Mouse (Mus musculus) ES-E14 (cell line): ENCODE data around the gene Rnf186. TPM values are rescaled to one million over a fixed set of nuclear protein-coding genes. Genes with fewer than 3 reads are reported as not detected.
A peak's percentile ranks its signal among the peaks of the same experiment; 100 is the strongest.

Experiments
- DNase-seq: peaks from one replicate; pipeline ENCODE4 v3.0.0-alpha.2; 2013; ENCODE audit warnings: low read depth, low spot score
- H3K27ac ChIP-seq: 2 replicates; pipeline ENCODE4 v1.5.1; 2012; ENCODE audit warnings: low read depth, mild to moderate bottlenecking, low read length, moderate library complexity, mixed read lengths; ENCODE audit not compliant: poor library complexity, insufficient read depth, severe bottlenecking
- H3K36me3 ChIP-seq: 2 replicates; pipeline ENCODE4 v1.6.1; 2012; ENCODE audit warnings: mild to moderate bottlenecking, low read length, moderate library complexity, mixed read lengths; ENCODE audit not compliant: control insufficient read depth, poor library complexity, insufficient read depth, severe bottlenecking
- H3K4me1 ChIP-seq, 2 experiments: fragments of 150-350 bp in 1 of 2; sonication (generic) in 1 of 2; 2 replicates each; pipeline ENCODE4 v1.6.1; 2012; ENCODE audit warnings: low read length in 2 of 2, mild to moderate bottlenecking in 1 of 2, mixed read lengths in 1 of 2; ENCODE audit not compliant: control insufficient read depth in 2 of 2, insufficient read depth in 2 of 2, poor library complexity in 1 of 2
- H3K4me3 ChIP-seq, 2 experiments: fragments of 150-350 bp in 1 of 2; sonication (generic) in 1 of 2; 2 replicates each; pipeline ENCODE4 v1.5.1; 2012; ENCODE audit warnings: low read length in 2 of 2, low read depth in 1 of 2, mild to moderate bottlenecking in 1 of 2, mixed read lengths in 1 of 2; ENCODE audit not compliant: insufficient read depth in 1 of 2, poor library complexity in 1 of 2, severe bottlenecking in 1 of 2
- H3K9ac ChIP-seq: 2 replicates; pipeline ENCODE4 v1.6.1; 2012; ENCODE audit warnings: low read depth, mild to moderate bottlenecking, low read length, mixed read lengths; ENCODE audit not compliant: poor library complexity, insufficient read depth, severe bottlenecking
- H3K9me3 ChIP-seq: fragments of 150-350 bp; sonication (generic); 2 replicates; pipeline ENCODE4 v1.6.1; 2012; ENCODE audit warnings: low read depth, mild to moderate bottlenecking, low read length; ENCODE audit not compliant: control insufficient read depth, insufficient read depth
- CHD2 ChIP-seq: IDR thresholded peaks from 2 replicates; pipeline ENCODE4 v1.6.1; 2014; ENCODE audit warnings: mild to moderate bottlenecking, low read depth, low read length, inconsistent platforms
- HCFC1 ChIP-seq: IDR thresholded peaks from 2 replicates; pipeline ENCODE4 v1.6.1; 2012; ENCODE audit warnings: low read length, inconsistent platforms, borderline replicate concordance; ENCODE audit not compliant: insufficient read depth
- MAFK ChIP-seq: IDR thresholded peaks from 2 replicates; pipeline ENCODE4 v1.6.1; 2014; ENCODE audit warnings: mild to moderate bottlenecking, low read depth, low read length, inconsistent platforms; ENCODE audit not compliant: insufficient read depth
- ZC3H11A ChIP-seq: IDR thresholded peaks from 2 replicates; pipeline ENCODE4 v1.6.1; 2012; ENCODE audit warnings: low read depth, mild to moderate bottlenecking, inconsistent platforms, low read length, borderline replicate concordance
- ZNF384 ChIP-seq: IDR thresholded peaks from 2 replicates; pipeline ENCODE4 v1.6.1; 2012; ENCODE audit warnings: low read depth, low read length, inconsistent platforms
- in situ Hi-C, 2 experiments: fragments of 600-800 bp; cut with MboI; formaldehyde crosslinking; loops; one replicate each; pipeline ENCODE4 v1.15.1; 2025; ENCODE audit warnings: low sequenced_read_pairs in 2 of 2, inconsistent platforms in 1 of 2; ENCODE audit not compliant: unreplicated experiment in 2 of 2
- total RNA-seq: library from RNA; depleted of rRNA; stranded (reverse); fragments of 300-350 nt; gene quantifications from 2 replicates; pipeline ENCODE4 v1.2.3, GENCODE M21; 2012

Rnf186 gene
- total RNA-seq, 1 experiment = 0.22 TPM

DNA sequence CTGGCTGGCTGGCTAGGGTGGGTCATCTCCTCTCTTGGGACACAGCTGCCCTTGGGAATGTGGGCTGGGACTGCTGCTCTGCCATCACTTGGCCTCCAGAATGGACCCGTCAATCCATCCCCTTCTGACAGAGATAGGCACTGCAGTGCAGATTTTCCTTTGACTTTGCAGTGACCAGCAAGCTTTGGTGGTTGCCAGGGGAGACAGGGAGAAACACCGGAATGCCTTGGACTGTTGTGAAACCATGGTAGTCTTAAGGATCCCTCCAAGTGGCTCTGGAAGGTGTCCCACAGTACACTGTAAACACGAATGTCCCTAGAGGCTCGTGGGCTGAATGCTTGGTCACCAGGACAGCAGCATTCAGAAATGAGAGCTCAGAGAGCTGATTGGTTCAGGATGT, 27.4 kb upstream of the Rnf186 start:
- H3K27ac ChIP-seq = no peak overlapping the region
- H3K36me3 ChIP-seq = no peaks in the 10 kb centered on the region
- H3K9ac ChIP-seq = no peak overlapping the region
- in situ Hi-C loops = no loop called here
- no peaks in the 10 kb centered on the region for H3K9me3 ChIP-seq
- peaks cover 0 to 11% of the 10 kb centered on the region in 2 experiments; a peak in 2 of 4 replicates for H3K4me1 ChIP-seq
- no peak overlapping the region for H3K4me3 ChIP-seq
- no peak for TF ChIP-seq CHD2
- no peak for TF ChIP-seq ZC3H11A
- TF ChIP-seq ZNF384 = no peak
- no peak for TF ChIP-seq HCFC1
- no peak for TF ChIP-seq MAFK
- DNase-seq = no peak

DNA sequence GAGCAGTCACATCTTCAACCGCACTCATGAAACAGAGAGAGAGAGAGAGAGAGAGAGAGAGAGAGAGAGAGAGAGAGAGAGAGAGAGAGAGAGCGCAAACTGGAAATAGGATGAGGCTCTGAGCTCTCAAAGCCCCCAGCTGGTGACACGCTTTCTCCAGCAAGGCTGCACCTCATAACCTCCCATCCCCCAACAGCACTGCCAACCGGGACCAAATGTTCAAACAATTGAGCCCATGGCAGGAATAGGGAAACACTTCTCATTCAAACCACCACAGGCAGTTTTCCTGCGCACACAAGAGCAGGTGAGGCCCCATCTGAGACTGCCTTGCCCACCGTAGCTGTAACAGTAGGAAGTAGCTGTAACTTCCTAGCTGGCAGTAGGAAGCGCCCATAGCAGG, 25.5 kb upstream of the Rnf186 start:
- H3K4me3 ChIP-seq = no peak overlapping the region
- TF ChIP-seq MAFK (no peak), ZNF384 (no peak), CHD2 (no peak), HCFC1 (no peak), ZC3H11A (no peak)
- DNase-seq = no peak
- no peaks in the 10 kb centered on the region for H3K9me3 ChIP-seq
- H3K4me1 ChIP-seq = peaks cover 0 to 11% of the 10 kb centered on the region in 2 experiments; a peak in 2 of 4 replicates
- in situ Hi-C loops = no loop called here
- H3K9ac ChIP-seq = no peak overlapping the region
- H3K27ac ChIP-seq = no peak overlapping the region
- no peaks in the 10 kb centered on the region for H3K36me3 ChIP-seq

DNA sequence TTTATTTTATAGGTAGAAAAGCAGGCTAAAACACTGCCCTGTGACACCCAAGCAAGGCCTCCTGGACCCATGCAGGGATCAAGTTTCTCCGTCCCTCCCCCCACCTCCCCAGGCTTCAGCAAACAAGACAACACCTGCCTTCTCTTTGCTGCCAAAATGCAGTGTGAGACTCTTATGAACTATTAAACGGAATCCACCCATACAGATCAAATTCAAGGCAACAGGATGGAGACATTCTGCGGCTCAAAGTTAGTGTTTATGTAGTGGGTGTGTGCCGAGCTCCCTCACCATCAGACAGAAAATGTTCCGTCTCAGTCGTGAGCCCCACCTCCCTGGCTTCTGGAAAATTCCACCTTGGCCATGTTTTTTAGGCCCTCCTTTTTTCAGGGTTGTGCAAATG, 24.9 kb upstream of the Rnf186 start:
- DNase-seq = no peak
- H3K27ac ChIP-seq = no peak overlapping the region
- in situ Hi-C loops = no loop called here

DNA sequence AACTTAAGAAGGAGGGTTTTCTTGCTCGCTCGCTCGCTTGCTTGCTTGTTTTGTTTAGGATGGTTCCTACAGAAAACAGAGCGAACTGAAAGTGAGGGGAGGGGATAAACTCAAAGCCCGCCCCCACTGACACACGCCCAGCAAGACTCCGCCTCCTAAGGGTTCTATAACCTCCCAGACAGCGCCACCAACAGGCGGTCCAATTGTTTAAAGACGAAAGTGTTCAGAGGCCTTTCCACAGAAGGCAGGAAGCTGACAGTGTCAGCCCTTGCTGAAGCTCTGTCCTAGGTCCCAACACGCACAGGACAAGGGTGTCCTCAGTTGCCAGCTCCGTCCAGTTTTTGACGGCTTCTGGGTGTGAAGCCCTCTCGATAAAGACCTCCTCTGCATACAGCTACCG, 23.2 kb upstream of the Rnf186 start:
- no peaks in the 10 kb centered on the region for H3K36me3 ChIP-seq
- peaks cover 0 to 11% of the 10 kb centered on the region in 2 experiments; a peak in 2 of 4 replicates for H3K4me1 ChIP-seq
- no peaks in the 10 kb centered on the region for H3K9me3 ChIP-seq
- in situ Hi-C loops = no loop called here
- no peak for TF ChIP-seq ZC3H11A
- no peak for TF ChIP-seq HCFC1
- TF ChIP-seq MAFK = no peak
- TF ChIP-seq CHD2 = no peak
- TF ChIP-seq ZNF384 = no peak
- DNase-seq = peak; percentile 94
- no peak overlapping the region for H3K9ac ChIP-seq
- H3K4me3 ChIP-seq = no peak overlapping the region
- H3K27ac ChIP-seq = no peak overlapping the region

More for the DNA sequence above, 24.9 kb upstream of the Rnf186 start:
- H3K4me1 ChIP-seq = peaks cover 0 to 11% of the 10 kb centered on the region in 2 experiments; a peak in 2 of 4 replicates
- TF ChIP-seq MAFK (no peak), CHD2 (no peak), ZC3H11A (no peak), ZNF384 (no peak), HCFC1 (no peak)
- H3K4me3 ChIP-seq = no peak overlapping the region
- no peak overlapping the region for H3K9ac ChIP-seq
- H3K9me3 ChIP-seq = no peaks in the 10 kb centered on the region
- no peaks in the 10 kb centered on the region for H3K36me3 ChIP-seq

DNA sequence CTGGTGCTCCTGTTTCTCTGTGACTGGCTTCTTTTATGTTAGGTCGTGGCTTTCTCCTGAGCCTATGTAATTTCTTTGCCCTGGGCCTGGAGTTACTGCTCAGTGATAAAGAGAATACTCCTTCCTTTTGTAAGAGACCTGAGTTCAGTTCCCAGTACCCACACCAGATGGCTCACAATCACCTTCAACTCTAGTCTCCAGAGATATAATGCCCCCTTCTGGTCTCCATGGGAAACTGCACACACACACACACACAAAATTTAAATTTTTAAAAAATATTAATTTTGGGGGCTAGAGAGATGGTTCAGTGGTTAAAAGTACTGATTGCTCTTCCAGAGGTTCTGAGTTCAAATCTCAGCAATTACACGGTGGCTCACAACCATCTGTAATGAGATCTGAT, 18.7 kb upstream of the Rnf186 start:
- H3K4me3 ChIP-seq = no peak overlapping the region
- no peak overlapping the region for H3K9ac ChIP-seq
- in situ Hi-C loops = no loop called here
- peaks cover 0 to 2% of the 10 kb centered on the region in 2 experiments; a peak in 1 of 4 replicates for H3K4me1 ChIP-seq
- DNase-seq = no peak
- H3K36me3 ChIP-seq = no peaks in the 10 kb centered on the region
- no peaks in the 10 kb centered on the region for H3K9me3 ChIP-seq
- peak; percentile 21; the same call in 1 of the 2 replicates for TF ChIP-seq ZC3H11A
- no peak for TF ChIP-seq ZNF384
- H3K27ac ChIP-seq = no peak overlapping the region
